Mouse (Mus musculus): ENCODE results near the gene Wdr73. TPM values are rescaled to one million over a fixed set of nuclear protein-coding genes. Genes with fewer than 3 reads are reported as not detected.

Wdr73 gene
- total RNA-seq, 2 experiments from 2014 or later: 24.6 to 30.3 TPM

DNA sequence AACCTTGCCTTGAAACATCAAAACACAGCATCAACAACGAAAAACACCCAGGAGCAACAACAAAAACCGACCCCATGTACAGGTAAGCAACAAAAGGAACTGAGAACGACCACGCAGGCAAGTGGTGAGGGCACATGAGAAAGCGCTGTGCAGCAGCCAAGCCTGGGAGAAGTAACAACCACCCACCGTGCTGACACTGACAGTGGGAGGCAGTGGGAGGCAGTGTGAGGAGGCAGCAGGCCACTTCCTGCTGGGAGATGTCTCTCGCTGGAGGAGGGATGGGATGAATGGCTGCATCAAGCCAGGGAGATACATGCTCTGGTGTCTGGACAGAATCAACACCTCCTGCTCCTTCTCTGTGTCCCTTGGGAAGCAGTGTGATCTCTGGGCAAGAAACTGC, 3.9 kb downstream of the Wdr73 start:
- DNase-seq (ENCODE audit: low spot score in 2 of 2): no peak

DNA sequence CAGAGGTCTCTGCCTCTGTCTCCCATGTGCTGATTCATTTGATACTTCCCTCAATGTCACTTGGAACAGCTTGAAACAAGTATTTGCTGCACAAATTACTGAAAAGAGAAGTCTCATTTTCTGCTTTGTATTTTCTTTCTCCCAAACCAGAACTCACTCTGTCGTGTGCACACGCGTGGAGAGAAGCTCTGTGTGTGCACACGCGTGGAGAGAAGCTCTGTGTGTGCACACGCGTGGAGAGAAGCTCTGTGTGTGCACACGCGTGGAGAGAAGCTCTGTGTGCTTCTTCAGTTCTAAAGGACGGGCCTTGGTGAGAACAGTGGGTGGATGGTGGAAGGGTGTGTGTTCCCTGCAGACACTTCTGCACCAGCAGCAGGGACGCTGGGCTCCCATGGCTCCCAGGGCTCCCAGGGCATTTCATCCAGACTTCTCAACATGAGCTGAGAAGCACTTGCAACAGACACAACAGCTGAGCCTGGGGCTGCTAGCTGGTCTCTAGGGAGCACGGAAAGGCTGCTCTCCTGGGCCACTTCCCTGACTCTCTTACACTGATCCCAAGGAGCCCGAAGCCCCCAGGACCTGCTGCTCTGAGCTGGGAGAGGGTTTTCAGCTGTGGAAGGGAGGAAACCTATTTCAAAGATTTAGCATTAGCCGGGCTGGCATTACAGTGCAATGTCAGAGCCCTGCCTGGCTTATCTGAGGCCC, 6.1 kb downstream of the Wdr73 start:
- DNase-seq (ENCODE audit: low spot score in 2 of 2): no peak

- DNase-seq (ENCODE audit: low spot score in 2 of 2): no peak
Observed at GRCm38 (mm10) chr7:80894196-80894595, 6.9 kb downstream of the Wdr73 start.

DNA sequence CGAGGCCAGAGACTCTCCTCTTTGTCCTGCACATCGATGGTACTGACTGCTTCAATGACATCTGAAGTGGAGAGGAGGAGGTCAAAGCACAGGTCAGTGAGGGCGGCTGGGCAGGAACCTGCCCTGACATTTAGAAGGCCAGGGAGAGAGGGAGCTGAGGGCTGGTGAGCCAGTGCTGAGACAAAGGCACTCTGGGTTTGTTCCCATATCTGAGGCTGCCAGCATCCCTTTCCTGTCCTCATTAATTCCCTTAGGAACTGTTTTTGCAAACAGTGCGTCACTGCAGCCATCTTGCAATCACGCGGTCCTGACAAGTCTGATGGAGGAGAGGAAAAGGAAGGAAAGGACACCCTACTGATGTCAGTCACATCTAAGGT, 7.3 kb downstream of the Wdr73 start:
- peak in 1 of 2 experiments; percentile 9 for DNase-seq (ENCODE audit: low spot score in 2 of 2)

- DNase-seq (ENCODE audit: low spot score in 2 of 2): no peak
Observed at GRCm38 (mm10) chr7:80893086-80893752, 7.8 kb downstream of the Wdr73 start.

GRCm38 (mm10) chr7:80889841-80890241, 11.2 kb downstream of the Wdr73 start:
- DNase-seq (ENCODE audit: low spot score in 2 of 2): no peak

DNA sequence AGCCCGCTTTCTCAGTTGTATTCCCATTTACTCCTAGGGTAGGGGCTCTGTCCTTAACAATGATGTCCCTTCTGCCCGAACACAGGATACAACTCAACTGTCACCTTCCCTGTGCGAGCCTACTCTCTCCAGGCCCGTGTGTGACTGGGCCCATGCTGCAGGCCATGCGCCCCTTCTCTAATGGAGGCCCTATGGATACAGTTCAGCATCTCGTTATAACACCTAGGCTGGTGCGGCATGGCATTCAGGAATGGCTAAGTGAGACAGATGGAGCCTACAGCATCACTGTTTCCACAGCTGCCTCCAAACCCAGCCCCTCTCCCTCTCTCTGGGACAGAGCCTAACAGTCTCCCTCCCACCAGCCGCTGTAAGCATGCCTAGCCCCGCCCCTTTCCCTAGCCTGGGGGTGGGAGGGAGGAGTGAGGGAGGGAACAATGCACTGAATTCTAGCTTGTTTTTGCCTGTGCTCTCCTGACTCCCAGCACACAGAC, 12.0 kb downstream of the Wdr73 start:
- peak; percentile 46 to 54 for DNase-seq (ENCODE audit: low spot score in 2 of 2)

DNA sequence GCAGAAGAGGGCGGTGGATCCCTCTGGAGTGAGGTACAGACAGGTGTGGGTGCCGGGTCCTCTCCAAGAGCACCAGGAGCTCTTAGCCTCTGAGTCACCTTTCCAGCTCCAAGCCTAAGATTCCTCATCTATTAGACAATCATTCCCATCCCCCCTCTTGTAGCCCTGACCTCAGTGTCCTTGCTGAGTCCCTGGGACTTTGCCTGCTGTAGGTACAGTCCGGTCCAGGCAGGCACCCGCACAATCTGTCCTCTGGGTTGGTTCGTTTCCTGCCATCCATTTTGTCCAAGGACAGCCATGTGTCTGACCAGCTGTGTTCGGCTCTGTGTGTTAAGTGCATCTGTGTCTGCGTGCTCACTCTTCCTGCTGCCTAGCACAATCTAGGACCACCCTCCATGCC, 12.5 kb downstream of the Wdr73 start:
- DNase-seq (ENCODE audit: low spot score in 2 of 2): peak in 1 of 2 experiments; percentile 34

DNA sequence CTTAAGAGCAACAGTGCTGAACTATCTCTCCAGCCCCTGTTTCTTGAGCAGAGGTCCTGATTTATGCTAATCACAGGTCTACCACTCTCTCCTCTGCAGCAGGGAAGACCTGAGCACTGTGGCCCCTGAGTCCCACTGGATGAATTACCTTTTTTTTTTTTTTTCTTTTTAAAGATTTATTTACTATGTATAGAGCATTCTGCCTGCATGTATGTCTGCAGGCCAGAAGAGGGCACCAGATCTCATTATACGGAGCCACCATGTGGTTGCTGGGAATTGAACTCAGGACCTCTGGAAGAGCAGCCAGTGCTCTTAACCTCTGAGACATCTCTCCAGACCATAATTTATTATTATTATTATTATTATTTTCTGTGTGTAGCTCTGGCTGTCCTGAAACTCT, 15.4 kb downstream of the Wdr73 start:
- no peak for DNase-seq (ENCODE audit: low spot score in 2 of 2)

DNA sequence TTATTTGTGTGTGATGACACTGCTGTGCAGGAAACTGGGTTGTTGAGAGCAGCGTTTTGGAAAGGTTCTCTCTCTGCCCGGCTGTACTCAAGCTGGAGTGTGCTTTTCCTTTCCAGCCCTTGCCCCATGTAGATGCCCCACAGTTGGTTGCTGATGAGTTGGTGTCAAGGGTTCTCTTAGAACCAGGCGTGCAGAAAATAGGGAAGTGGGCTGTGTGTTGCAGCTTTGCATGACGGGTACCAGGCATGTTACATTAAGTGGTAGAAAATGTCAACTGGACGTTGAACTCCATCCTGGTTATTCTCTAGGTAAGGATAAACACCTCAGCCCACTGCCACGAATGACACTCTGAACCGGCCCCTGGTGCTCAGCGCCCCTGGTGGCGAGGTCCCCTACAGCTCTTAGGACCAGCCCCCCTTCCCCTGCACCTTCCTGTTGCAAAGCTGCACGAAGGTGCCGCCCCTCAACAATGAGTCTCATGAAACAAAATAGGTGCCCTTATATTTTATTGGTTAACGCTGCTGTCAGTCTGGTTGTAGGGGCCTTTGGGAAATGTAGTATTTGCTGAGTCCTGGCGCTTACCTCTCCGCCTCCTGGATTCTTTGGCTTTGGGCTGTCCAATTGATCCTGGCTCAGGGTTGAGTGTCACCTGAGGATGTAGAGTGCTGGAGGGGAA, 18.1 kb downstream of the Wdr73 start:
- DNase-seq (ENCODE audit: low spot score in 2 of 2): peak; percentile 48 to 88

DNA sequence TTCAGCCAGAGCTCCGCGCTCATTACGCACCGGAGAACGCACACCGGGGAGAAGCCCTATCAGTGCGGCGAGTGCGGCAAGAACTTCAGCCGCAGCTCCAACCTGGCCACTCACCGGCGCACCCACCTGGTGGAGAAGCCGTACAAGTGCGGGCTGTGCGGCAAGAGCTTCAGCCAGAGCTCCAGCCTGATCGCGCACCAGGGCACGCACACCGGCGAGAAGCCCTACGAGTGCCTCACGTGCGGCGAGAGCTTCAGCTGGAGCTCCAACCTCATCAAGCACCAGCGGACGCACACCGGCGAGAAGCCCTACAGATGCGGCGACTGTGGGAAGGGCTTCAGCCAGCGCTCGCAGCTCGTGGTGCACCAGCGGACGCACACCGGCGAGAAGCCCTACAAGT, 25.3 kb downstream of the Wdr73 start:
- no peak for DNase-seq (ENCODE audit: low spot score in 2 of 2)

DNA sequence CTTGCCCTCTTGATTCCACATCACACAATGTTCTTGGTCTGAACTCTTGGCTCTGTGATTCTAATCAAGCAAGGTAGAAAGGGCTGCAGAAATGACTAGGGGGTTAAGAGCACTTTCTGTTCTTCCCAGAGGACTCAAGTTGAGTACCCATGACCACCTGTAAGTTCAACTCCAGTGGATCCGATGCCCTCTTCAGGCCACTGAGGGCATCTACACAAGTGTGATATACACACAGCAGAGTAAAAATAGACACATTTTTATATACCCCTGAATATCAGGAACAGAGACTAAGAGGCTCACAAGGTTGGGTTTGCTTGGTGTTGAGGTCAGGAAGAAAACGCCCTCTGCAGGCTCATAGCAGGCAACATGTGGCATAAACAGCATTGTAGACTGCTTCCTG, 27.4 kb downstream of the Wdr73 start:
- DNase-seq (ENCODE audit: low spot score in 2 of 2): no peak

DNA sequence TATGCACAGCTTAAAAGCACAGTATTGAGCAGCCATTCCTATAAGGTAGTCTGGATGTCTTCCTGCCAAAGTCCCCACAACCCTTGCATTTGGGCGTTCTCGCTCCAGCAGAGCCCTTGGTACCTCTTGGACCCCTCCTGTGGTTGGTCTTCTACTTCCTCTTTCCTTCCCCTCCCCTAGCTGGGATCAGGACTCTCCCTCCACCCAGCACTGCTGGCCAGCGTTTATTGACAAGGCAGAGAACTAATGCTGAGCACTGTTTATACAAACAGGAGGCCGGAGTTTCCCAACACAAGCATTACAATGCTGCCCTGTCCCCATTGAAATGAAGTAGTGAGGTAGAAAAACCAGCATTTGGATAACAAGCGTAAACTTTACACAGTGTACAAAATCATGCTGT, 28.0 kb downstream of the Wdr73 start:
- DNase-seq (ENCODE audit: low spot score in 2 of 2): no peak

DNA sequence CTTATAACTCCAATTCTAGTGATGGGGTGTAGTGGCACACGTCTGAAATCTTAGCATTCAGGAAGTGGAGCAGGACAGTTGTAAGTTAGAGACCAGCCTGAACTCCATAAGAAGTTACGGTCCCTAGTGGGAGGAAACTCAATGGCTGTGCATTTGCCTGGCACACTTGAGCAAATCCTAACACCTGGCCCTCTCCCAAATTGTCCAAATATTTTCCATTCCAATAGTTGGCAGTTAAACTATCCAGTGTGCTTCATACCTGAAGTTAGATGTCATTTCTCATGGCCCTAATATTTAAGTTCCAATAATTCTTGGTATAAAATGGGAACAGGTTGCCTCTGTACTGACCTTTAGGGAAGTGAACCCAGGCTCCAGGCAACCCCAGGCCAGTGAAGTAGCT, 32.4 kb downstream of the Wdr73 start:
- DNase-seq (ENCODE audit: low spot score in 2 of 2): no peak

- DNase-seq (ENCODE audit: low spot score in 2 of 2): no peak
Observed at GRCm38 (mm10) chr7:80866514-80867147, 34.4 kb downstream of the Wdr73 start.

DNA sequence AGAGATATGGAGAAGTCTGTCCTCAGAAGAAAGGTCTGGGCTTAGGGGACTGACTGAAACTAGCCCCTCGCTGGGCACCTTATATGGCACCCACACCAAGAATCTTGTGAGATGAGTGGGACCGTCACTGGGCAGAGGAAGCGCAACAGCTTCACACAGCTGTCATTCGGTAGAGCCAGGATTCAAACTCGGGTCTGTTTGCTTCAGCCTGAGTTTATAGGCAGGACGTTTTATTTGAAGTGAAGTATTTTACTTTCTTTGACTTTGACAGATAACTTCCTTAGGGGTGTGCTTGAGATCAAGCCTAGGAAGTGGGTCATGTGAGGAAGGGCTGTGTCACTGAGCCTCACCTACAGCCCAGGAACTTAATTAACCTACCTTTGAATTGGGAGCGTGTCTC, 35.5 kb downstream of the Wdr73 start:
- no peak for DNase-seq (ENCODE audit: low spot score in 2 of 2)

- DNase-seq (ENCODE audit: low spot score in 2 of 2): no peak
Observed at GRCm38 (mm10) chr7:80864831-80865230, 36.2 kb downstream of the Wdr73 start.

DNA sequence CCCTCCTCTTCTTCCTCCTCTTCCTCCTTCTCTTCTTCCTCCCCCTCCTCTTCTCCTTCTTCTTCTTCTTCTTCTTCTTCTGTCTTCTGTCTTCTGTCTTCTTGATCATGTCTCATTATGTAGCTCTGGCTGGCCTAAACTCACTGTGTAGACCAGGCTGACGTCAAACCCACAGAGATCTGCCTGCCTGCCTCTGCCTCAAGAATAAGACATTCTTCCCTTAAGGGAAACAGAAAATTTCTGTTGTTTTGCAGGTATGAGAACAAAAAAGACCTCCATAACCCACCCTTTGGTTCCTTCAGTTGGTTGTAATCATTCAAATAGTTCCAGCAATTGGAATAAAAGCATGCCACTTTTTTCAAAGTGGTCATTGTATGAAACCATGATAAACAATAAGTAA, 36.9 kb downstream of the Wdr73 start:
- no peak for DNase-seq (ENCODE audit: low spot score in 2 of 2)

- DNase-seq (ENCODE audit: low spot score in 2 of 2): no peak
Observed at GRCm38 (mm10) chr7:80863520-80863919, 37.5 kb downstream of the Wdr73 start.

DNA sequence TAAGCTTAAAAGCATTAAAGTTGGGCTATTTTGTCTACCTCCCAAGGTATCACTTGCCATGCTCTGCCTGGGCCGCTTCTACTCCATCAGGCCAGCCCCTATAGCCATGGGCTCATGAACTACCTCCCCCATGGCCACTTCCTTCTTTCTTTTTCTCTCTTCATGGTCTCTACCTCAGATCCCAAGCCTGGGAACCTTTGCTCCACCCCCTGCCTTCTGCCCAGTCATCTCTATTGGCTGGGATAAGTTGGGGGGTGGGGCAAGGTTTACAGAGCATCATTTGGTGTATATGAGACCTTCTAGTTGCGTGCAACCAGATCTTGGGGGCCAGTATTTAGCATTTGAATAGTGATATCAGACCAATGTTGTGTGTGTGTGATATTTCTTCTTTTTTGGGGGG, 38.6 kb downstream of the Wdr73 start:
- DNase-seq (ENCODE audit: low spot score in 2 of 2): no peak

DNA sequence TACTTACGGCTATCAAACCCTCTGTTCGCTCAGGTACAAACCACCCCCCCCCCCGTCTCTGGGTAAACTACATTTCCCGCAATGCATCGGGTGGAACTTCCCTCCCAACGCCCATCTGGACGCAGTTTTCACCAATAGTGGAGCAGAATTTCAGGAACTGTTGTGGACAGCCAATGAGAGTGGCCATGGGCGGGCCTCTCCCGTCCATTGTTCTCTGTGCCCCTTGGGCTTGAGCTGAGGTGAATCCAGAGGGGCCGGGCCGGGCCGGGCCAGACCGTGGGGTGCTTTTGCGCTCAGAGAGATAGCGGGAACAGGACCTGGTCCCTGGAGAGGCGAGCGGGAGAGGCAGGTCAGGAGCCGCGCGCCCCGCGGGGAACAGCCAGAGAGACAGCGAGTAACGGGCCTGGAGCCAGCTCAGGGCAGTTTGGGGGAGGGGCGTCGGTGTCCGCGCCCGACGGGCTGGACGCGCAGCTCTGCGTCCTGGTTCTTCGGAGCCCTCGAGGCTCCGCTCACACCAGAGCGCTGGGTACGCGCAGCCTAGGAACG, 40.3 kb downstream of the Wdr73 start, which contains the start of gene Zscan2:
Gene Zscan2 (plus strand): TSS at position 192 of the 546 bp plus-strand sequence.
- DNase-seq (ENCODE audit: low spot score in 2 of 2): peak; percentile 93 to 95
